Mouse (Mus musculus) mesoderm, embryonic 11.5 days (tissue): ENCODE measurements at regions not wholly inside any gene's neighbourhood (a gene's known extent, or its start where the extent isn't known, plus 50 kb on each side); places are given as distances from the start of the nearest gene placed in this dataset.

Experiments
- DNase-seq: peaks from one replicate; pipeline ENCODE4 v3.0.0-alpha.2; 2012; ENCODE audit warnings: low read depth, low spot score

- no peak for DNase-seq
Measured at GRCm38 (mm10) chr5:82472146-82472545, 882.8 kb downstream of the Tecrl start.

- DNase-seq: no peak
Measured at GRCm38 (mm10) chr5:82464272-82464671, 890.7 kb downstream of the Tecrl start.

GRCm38 (mm10) chr5:82441288-82441687 is 913.7 kb downstream of the Tecrl start:
- no peak for DNase-seq

GRCm38 (mm10) chr5:82440126-82440525 is 914.9 kb downstream of the Tecrl start:
- no peak for DNase-seq

- DNase-seq: no peak
Measured at GRCm38 (mm10) chr5:82420396-82420795, 934.6 kb downstream of the Tecrl start.

GRCm38 (mm10) chr5:82396632-82397234 is 958.3 kb downstream of the Tecrl start:
- no peak for DNase-seq

GRCm38 (mm10) chr5:82361624-82362023 is 993.4 kb downstream of the Tecrl start:
- DNase-seq: no peak

- no peak for DNase-seq
Measured at GRCm38 (mm10) chr5:82356336-82356735, 998.7 kb downstream of the Tecrl start.

- DNase-seq: no peak
Measured at GRCm38 (mm10) chr5:82351089-82351488, 1003.9 kb downstream of the Tecrl start.

- peak; percentile 75 for DNase-seq
Measured at GRCm38 (mm10) chr5:82346672-82347071, 1008.3 kb downstream of the Tecrl start.

- no peak for DNase-seq
Measured at GRCm38 (mm10) chr5:82324354-82324753, 1030.6 kb downstream of the Tecrl start.

- no peak for DNase-seq
Measured at GRCm38 (mm10) chr5:82319709-82320333, 1035.2 kb downstream of the Tecrl start.

GRCm38 (mm10) chr5:82312054-82312453 is 1042.9 kb downstream of the Tecrl start:
- DNase-seq: no peak

GRCm38 (mm10) chr5:82288069-82288845 is 1066.7 kb downstream of the Tecrl start:
- DNase-seq: no peak

- no peak for DNase-seq
Measured at GRCm38 (mm10) chr5:82253356-82254104, 1101.5 kb downstream of the Tecrl start.

GRCm38 (mm10) chr5:82226329-82226728 is 1128.7 kb downstream of the Tecrl start:
- DNase-seq: no peak

- DNase-seq: no peak
Measured at GRCm38 (mm10) chr5:82223622-82224021, 1131.4 kb downstream of the Tecrl start.

GRCm38 (mm10) chr5:82203606-82204005 is 1151.4 kb downstream of the Tecrl start:
- no peak for DNase-seq
